In the genomic region with DNA sequence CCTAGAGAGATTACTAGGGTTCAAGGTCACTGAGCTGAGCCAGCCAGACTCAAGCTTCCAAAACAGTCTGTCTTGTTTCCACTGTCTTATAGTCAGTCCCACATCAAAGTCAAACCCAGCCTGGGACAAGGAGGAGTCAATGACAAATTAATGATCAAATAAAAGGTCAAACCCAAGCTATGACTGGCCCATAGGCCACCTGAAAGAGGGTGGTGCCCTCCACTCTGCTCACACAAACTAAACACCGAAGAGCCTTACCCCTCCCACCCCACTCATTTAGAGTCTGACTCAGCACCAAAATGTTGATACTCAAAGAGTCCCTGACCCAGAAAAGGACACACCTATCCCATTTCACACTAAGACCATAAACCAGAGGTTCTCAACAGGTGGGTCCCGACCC, we compare ENCODE assay signal across 11 mouse cellular contexts. TPM values are rescaled to one million over a fixed set of nuclear protein-coding genes. Genes with fewer than 3 reads are reported as not detected.
DNase-seq lines count a peak whose midpoint lies in the region; ATAC-seq lines count a peak whose summit lies in the region.
"Had no signal": no experiment of that assay in that cellular context is flagged by ENCODE, and none has a peak within 500 bp of the region (broad histone marks: within the 10 kb centered on the region; RNA-seq: fewer than 3 reads in every experiment).

No protein-coding gene starts in this region.

- peak overlapping the region; percentile 63; the same call in 1 of the 2 replicates for H3K4me2 ChIP-seq in hindbrain, embryonic 15.5 days
- peak overlapping the region; percentile 65 for H3K4me2 ChIP-seq in embryonic facial prominence, embryonic 13.5 days
- peak overlapping the region; percentile 67 for H3K4me2 ChIP-seq in midbrain, embryonic 12.5 days (replicated peaks)

- peaks cover 27% of the 10 kb centered on the region for H3K36me3 ChIP-seq in hindbrain, embryonic 15.5 days
- peaks cover 35% of the 10 kb centered on the region for H3K36me3 ChIP-seq in hindbrain, embryonic 10.5 days
- peaks cover 33% of the 10 kb centered on the region for H3K36me3 ChIP-seq in embryonic facial prominence, embryonic 13.5 days
- H3K36me3 ChIP-seq in midbrain, embryonic 12.5 days = peaks cover 32% of the 10 kb centered on the region

- no peaks in the 10 kb centered on the region for H3K9me3 ChIP-seq in hindbrain, embryonic 15.5 days
- no peaks in the 10 kb centered on the region for H3K9me3 ChIP-seq in hindbrain, embryonic 10.5 days
- no peaks in the 10 kb centered on the region for H3K9me3 ChIP-seq in embryonic facial prominence, embryonic 13.5 days
- no peaks in the 10 kb centered on the region for H3K9me3 ChIP-seq in midbrain, embryonic 12.5 days
- H3K9me3 ChIP-seq: lung, embryonic 15.5 days had no signal

- no peak overlapping the region for H3K9ac ChIP-seq in hindbrain, embryonic 15.5 days
- no peak overlapping the region for H3K9ac ChIP-seq in embryonic facial prominence, embryonic 13.5 days
- no peak overlapping the region for H3K9ac ChIP-seq in midbrain, embryonic 12.5 days (replicated peaks)

- no peak for ATAC-seq in hindbrain, embryonic 15.5 days (ENCODE audit: low FRiP score, low read depth)
- no peak for ATAC-seq in embryonic facial prominence, embryonic 13.5 days (ENCODE audit: insufficient number of reproducible peaks, insufficient read depth, low FRiP score, low TSS enrichment, low read depth)
- no peak for ATAC-seq in midbrain, embryonic 12.5 days (ENCODE audit: low FRiP score, low read depth)

- H3K4me1 ChIP-seq in hindbrain, embryonic 15.5 days (replicated peaks) = peaks cover 27% of the 10 kb centered on the region
- H3K4me1 ChIP-seq in hindbrain, embryonic 10.5 days (replicated peaks) = peaks cover 19% of the 10 kb centered on the region
- H3K4me1 ChIP-seq in embryonic facial prominence, embryonic 13.5 days = peaks cover 14% of the 10 kb centered on the region
- H3K4me1 ChIP-seq in midbrain, embryonic 12.5 days = peaks cover 12% of the 10 kb centered on the region

- 91% methylated on average over 2 of the region's 2 CpGs for WGBS in hindbrain, embryonic 15.5 days
- WGBS in hindbrain, embryonic 10.5 days = 88% methylated on average over 2 of the region's 2 CpGs
- WGBS in embryonic facial prominence, embryonic 13.5 days = 82% methylated on average over 2 of the region's 2 CpGs
- 92% methylated on average over 2 of the region's 2 CpGs for WGBS in midbrain, embryonic 12.5 days

- H3K4me3 ChIP-seq in hindbrain, embryonic 15.5 days = no peak overlapping the region
- no peak overlapping the region for H3K4me3 ChIP-seq in hindbrain, embryonic 10.5 days
- H3K4me3 ChIP-seq in embryonic facial prominence, embryonic 13.5 days = peak overlapping the region; percentile 87; the same call in 1 of the 2 replicates
- H3K4me3 ChIP-seq in midbrain, embryonic 12.5 days = no peak overlapping the region

- peak; percentile 48 to 73 for DNase-seq in adrenal gland, adult (ENCODE audit: inconsistent age in 2 of 2, low spot score in 1 of 2)
- no peak for DNase-seq in adrenal gland, postnatal 25 days
- DNase-seq in hindbrain, embryonic 10.5 days (ENCODE audit: low spot score) = no peak
- DNase-seq in testis, postnatal 10 days (ENCODE audit: low spot score) = no peak
- DNase-seq in ovary, postnatal 36 days (ENCODE audit: low spot score) = no peak
- DNase-seq: gastrocnemius, postnatal 36 days had no signal

- no peaks in the 10 kb centered on the region for H3K27me3 ChIP-seq in hindbrain, embryonic 15.5 days
- H3K27me3 ChIP-seq in hindbrain, embryonic 10.5 days (ENCODE audit: insufficient read depth, poor library complexity, severe bottlenecking) = no peaks in the 10 kb centered on the region
- H3K27me3 ChIP-seq in embryonic facial prominence, embryonic 13.5 days = no peaks in the 10 kb centered on the region
- no peaks in the 10 kb centered on the region for H3K27me3 ChIP-seq in midbrain, embryonic 12.5 days
- H3K27me3 ChIP-seq: lung, embryonic 15.5 days had no signal

- H3K27ac ChIP-seq in hindbrain, embryonic 15.5 days (replicated peaks) = no peak overlapping the region
- H3K27ac ChIP-seq in hindbrain, embryonic 10.5 days = no peak overlapping the region
- no peak overlapping the region for H3K27ac ChIP-seq in embryonic facial prominence, embryonic 13.5 days
- no peak overlapping the region for H3K27ac ChIP-seq in midbrain, embryonic 12.5 days (replicated peaks)

RNA-seq across cellular contexts. Expression of a gene that starts 10.5 kb away (rescaled TPM):
- 2.7 and 3.5 TPM in 2 replicates for total RNA-seq in adrenal gland, postnatal 25 days (2021)
- 6.8 and 7.2 TPM in 2 replicates for polyA plus RNA-seq in hindbrain, embryonic 15.5 days (2015; fragmentation: Nextera tagmentation; extraction: Ambion mirVana)
- polyA plus RNA-seq in hindbrain, embryonic 10.5 days (2016; fragmentation: Nextera tagmentation; extraction: Ambion mirVana) = 3.0 and 4.3 TPM in 2 replicates
- 3.5 and 5.5 TPM in 2 replicates for polyA plus RNA-seq in embryonic facial prominence, embryonic 13.5 days (2015; fragmentation: Nextera tagmentation; extraction: Ambion mirVana)
- 5.3 and 5.5 TPM in 2 replicates for polyA plus RNA-seq in midbrain, embryonic 12.5 days (2016; fragmentation: Nextera tagmentation; extraction: Ambion mirVana)

RNA-seq across cellular contexts. Expression of a gene that starts 16.7 kb away (rescaled TPM):
- 21.7 and 33.7 TPM in 2 replicates for total RNA-seq in adrenal gland, postnatal 25 days (2021)
- polyA plus RNA-seq in hindbrain, embryonic 15.5 days (2015; fragmentation: Nextera tagmentation; extraction: Ambion mirVana) = 46.7 and 50.5 TPM in 2 replicates
- 37.8 and 40.1 TPM in 2 replicates for polyA plus RNA-seq in hindbrain, embryonic 10.5 days (2016; fragmentation: Nextera tagmentation; extraction: Ambion mirVana)
- 44.4 and 46.4 TPM in 2 replicates for polyA plus RNA-seq in embryonic facial prominence, embryonic 13.5 days (2015; fragmentation: Nextera tagmentation; extraction: Ambion mirVana)
- polyA plus RNA-seq in midbrain, embryonic 12.5 days (2016; fragmentation: Nextera tagmentation; extraction: Ambion mirVana) = 36.5 and 41.9 TPM in 2 replicates

RNA-seq across cellular contexts. Expression of a gene that starts 16.8 kb away (rescaled TPM):
- total RNA-seq in adrenal gland, postnatal 25 days (2021) = 71.8 and 83.4 TPM in 2 replicates
- polyA plus RNA-seq in hindbrain, embryonic 15.5 days (2015; fragmentation: Nextera tagmentation; extraction: Ambion mirVana) = 72.6 and 75.6 TPM in 2 replicates
- 80.9 and 81.8 TPM in 2 replicates for polyA plus RNA-seq in hindbrain, embryonic 10.5 days (2016; fragmentation: Nextera tagmentation; extraction: Ambion mirVana)
- 47.4 and 48.7 TPM in 2 replicates for polyA plus RNA-seq in embryonic facial prominence, embryonic 13.5 days (2015; fragmentation: Nextera tagmentation; extraction: Ambion mirVana)
- 60.0 TPM in 2 replicates for polyA plus RNA-seq in midbrain, embryonic 12.5 days (2016; fragmentation: Nextera tagmentation; extraction: Ambion mirVana)

RNA-seq across cellular contexts. Expression of a gene that starts 20.3 kb away (rescaled TPM):
- total RNA-seq in adrenal gland, postnatal 25 days (2021) = 0.85 and 0.95 TPM in 2 replicates
- polyA plus RNA-seq in hindbrain, embryonic 15.5 days (2015; fragmentation: Nextera tagmentation; extraction: Ambion mirVana) = 0.34 and 0.77 TPM in 2 replicates
- 0.61 and 2.5 TPM in 2 replicates for polyA plus RNA-seq in hindbrain, embryonic 10.5 days (2016; fragmentation: Nextera tagmentation; extraction: Ambion mirVana)
- polyA plus RNA-seq in embryonic facial prominence, embryonic 13.5 days (2015; fragmentation: Nextera tagmentation; extraction: Ambion mirVana) = not detected in 2 replicates
- 0.34 TPM in 1 of 2 replicates, not detected in the other for polyA plus RNA-seq in midbrain, embryonic 12.5 days (2016; fragmentation: Nextera tagmentation; extraction: Ambion mirVana)
- total RNA-seq: neutrophil, adult 5-6 weeks had no signal
- polyA plus RNA-seq: lung, embryonic 15.5 days had no signal

RNA-seq across cellular contexts. Expression of a gene that starts 25.5 kb away (rescaled TPM):
- total RNA-seq in adrenal gland, postnatal 25 days (2021) = 29.7 and 37.3 TPM in 2 replicates
- polyA plus RNA-seq in hindbrain, embryonic 15.5 days (2015; fragmentation: Nextera tagmentation; extraction: Ambion mirVana) = 35.4 and 36.0 TPM in 2 replicates
- 35.1 and 36.0 TPM in 2 replicates for polyA plus RNA-seq in hindbrain, embryonic 10.5 days (2016; fragmentation: Nextera tagmentation; extraction: Ambion mirVana)
- polyA plus RNA-seq in embryonic facial prominence, embryonic 13.5 days (2015; fragmentation: Nextera tagmentation; extraction: Ambion mirVana) = 32.5 and 33.2 TPM in 2 replicates
- 37.0 TPM in 2 replicates for polyA plus RNA-seq in midbrain, embryonic 12.5 days (2016; fragmentation: Nextera tagmentation; extraction: Ambion mirVana)

Comparison
In these comparisons a context has a peak if more than half of its experiments do, and no peak if none do; other contexts are left out.
1. DNase-seq: peak in adrenal gland, adult (2 of 2); none in adrenal gland, postnatal 25 days (single experiment), hindbrain, embryonic 10.5 days (single experiment), testis, postnatal 10 days (single experiment) and ovary, postnatal 36 days (single experiment).
2. Peak in every context shown above with its lines, with median percentiles within 50 percentile points of each other: H3K4me2 ChIP-seq.